Mouse (Mus musculus) induced T-regulatory cell, adult 2 months (primary cell): ENCODE results near the gene Slc5a7.

Experiments
- DNase-seq: peaks from one replicate; pipeline ENCODE4 v3.0.0-alpha.2; 2012; ENCODE audit warnings: low read depth

Gene Slc5a7

GRCm38 (mm10) chr17:54298934-54299333 lies at the start of gene Slc5a7:
Slc5a7 (minus strand) TSS chr17:54299034.
- no peak for DNase-seq

DNA sequence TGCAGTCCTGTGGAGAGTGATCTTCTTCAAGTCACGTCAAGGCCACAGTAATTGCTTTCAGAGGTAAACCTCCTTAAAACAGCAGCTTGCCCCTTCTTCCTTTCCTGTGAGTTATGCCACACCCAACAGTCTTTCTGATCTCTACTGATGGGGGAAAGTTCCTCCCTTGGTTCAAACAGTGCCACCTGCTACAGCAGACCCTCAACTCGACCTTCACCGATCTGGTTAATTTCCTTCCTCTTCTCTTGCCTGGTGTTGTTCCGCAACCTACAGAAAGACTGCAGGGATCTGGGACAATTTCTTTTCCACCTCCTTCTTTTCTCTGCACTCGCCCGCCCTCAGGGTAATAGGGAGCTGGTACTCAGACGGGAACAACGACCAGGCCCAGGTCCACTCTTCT lies 48.8 kb upstream of the Slc5a7 start:
- DNase-seq: no peak

GRCm38 (mm10) chr17:54343395-54343794 lies 44.6 kb upstream of the Slc5a7 start:
- DNase-seq: peak; percentile 26

- DNase-seq: no peak
Observed at GRCm38 (mm10) chr17:54298232-54298924, 456 bp downstream of the Slc5a7 start.

DNA sequence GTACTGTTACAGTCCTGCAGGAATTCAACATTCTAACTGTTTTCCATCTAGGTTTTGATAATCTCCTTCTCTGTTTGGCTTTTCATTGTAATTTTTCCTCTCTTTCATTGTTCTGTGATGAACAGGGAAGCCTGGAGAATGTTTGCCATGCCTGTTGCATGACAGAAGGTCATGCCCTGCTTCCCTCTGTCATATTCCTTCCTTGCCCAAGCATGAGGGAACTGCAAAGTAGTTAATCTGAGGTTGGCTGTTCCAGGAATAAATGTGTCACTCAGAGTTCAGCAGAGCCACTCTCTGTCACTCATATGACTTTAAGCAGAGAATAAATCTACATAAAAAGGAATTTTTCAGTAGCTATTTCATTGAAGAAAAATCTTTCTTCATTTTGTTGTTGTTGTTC lies 48.1 kb downstream of the Slc5a7 start:
- DNase-seq: no peak

GRCm38 (mm10) chr17:54243650-54244300 lies 55.1 kb downstream of the Slc5a7 start:
- DNase-seq: no peak

DNA sequence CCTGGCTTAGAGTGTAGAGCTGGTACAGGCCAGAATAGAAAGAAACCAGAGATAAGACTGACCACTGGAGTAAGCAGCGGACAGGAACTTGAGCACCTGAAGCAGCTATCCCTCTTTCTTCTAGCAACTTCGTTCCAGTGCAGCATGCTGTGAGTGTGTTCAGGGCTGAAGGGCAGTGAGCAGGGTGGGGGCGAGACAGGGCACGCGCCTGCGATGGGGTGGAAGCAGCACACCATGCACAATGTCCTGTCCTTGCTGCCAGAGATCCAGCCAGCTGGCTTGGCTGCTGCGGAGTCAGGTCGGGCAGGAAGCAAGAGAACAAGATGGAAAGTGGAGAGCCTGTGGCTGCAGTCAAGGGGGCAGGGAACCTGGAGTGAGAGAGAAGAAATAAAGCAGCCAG lies 59.4 kb downstream of the Slc5a7 start:
- DNase-seq: no peak
